ENCODE assay signal across 29 mouse cellular contexts in the genomic region with DNA sequence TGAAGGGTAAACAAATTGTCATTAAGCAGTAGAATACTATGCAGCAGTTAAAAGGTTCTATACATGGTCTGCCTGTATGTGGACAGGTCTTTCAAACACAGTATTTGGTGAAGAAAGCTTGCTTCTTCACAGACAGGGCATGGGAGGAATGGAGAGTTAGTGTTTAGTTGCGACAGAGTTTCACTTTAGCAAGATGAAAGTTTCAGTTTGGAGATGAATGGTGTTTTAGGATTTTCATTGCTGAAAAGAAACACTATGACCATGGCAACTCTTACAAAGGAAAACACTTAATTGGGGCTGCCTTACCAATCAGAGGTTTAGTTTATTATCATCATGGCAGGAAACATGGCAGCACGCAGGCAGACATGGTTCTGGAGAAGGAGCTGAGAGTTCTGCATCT.
"Had no signal": no experiment of that assay in that cellular context is flagged by ENCODE, and none has a peak within 500 bp of the region (broad histone marks: within the 10 kb centered on the region; RNA-seq: fewer than 3 reads in every experiment).

No protein-coding gene starts in this region.

- H3K36me3 ChIP-seq: limb, embryonic 10.5 days; limb, embryonic 12.5 days; limb, embryonic 13.5 days; limb, embryonic 15.5 days; liver, embryonic 12.5 days; liver, embryonic 13.5 days; liver, embryonic 15.5 days; lung, embryonic 15.5 days; midbrain, embryonic 10.5 days; midbrain, embryonic 12.5 days; midbrain, embryonic 13.5 days; midbrain, embryonic 15.5 days had no signal

- DNase-seq: left cerebral cortex, postnatal 4 days; liver; liver, embryonic 13.5 days; liver, postnatal 0 days; lung, adult 18-20 months; lung, adult 2 months; lung, embryonic 14.5 days; lung, postnatal 10 days; lung, postnatal 14 days; lung, postnatal 36 days; lung, postnatal 4 days; midbrain, embryonic 14.5 days had no signal

- H3K4me2 ChIP-seq: limb, embryonic 12.5 days; limb, embryonic 13.5 days; limb, embryonic 15.5 days; liver, embryonic 11.5 days; liver, embryonic 12.5 days; liver, embryonic 13.5 days; liver, embryonic 15.5 days; lung, embryonic 14.5 days; lung, embryonic 15.5 days; midbrain, embryonic 11.5 days; midbrain, embryonic 12.5 days; midbrain, embryonic 13.5 days; midbrain, embryonic 15.5 days had no signal

- H3K9ac ChIP-seq: limb, embryonic 12.5 days; limb, embryonic 13.5 days; limb, embryonic 15.5 days; liver, embryonic 12.5 days; liver, embryonic 13.5 days; liver, embryonic 14.5 days; liver, embryonic 15.5 days; liver, postnatal 0 days; lung, embryonic 14.5 days; lung, embryonic 15.5 days; midbrain, embryonic 12.5 days; midbrain, embryonic 13.5 days; midbrain, embryonic 15.5 days had no signal

- H3K27me3 ChIP-seq: limb, embryonic 12.5 days; limb, embryonic 13.5 days; limb, embryonic 15.5 days; liver, embryonic 12.5 days; liver, embryonic 13.5 days; liver, embryonic 15.5 days; lung, embryonic 15.5 days; megakaryocyte, embryonic 14.5 days; midbrain, embryonic 12.5 days; midbrain, embryonic 13.5 days; midbrain, embryonic 15.5 days had no signal

- H3K4me1 ChIP-seq: limb, embryonic 10.5 days; limb, embryonic 12.5 days; limb, embryonic 13.5 days; limb, embryonic 15.5 days; liver, embryonic 12.5 days; liver, embryonic 13.5 days; liver, embryonic 15.5 days; lung, embryonic 15.5 days; midbrain, embryonic 10.5 days; midbrain, embryonic 12.5 days; midbrain, embryonic 13.5 days; midbrain, embryonic 15.5 days had no signal

- H3K4me3 ChIP-seq: limb, embryonic 10.5 days; limb, embryonic 12.5 days; limb, embryonic 13.5 days; limb, embryonic 15.5 days; liver, embryonic 12.5 days; liver, embryonic 13.5 days; liver, embryonic 15.5 days; lung, embryonic 15.5 days; megakaryocyte, embryonic 14.5 days; midbrain, embryonic 10.5 days; midbrain, embryonic 12.5 days; midbrain, embryonic 13.5 days; midbrain, embryonic 15.5 days; myocyte had no signal

- H3K27ac ChIP-seq: limb, embryonic 10.5 days; limb, embryonic 12.5 days; limb, embryonic 13.5 days; limb, embryonic 15.5 days; liver, embryonic 12.5 days; liver, embryonic 13.5 days; liver, embryonic 14.5 days; liver, embryonic 15.5 days; lung, embryonic 15.5 days; macrophage; midbrain, embryonic 10.5 days; midbrain, embryonic 12.5 days; midbrain, embryonic 13.5 days; midbrain, embryonic 15.5 days had no signal

- H3K9me3 ChIP-seq: limb, embryonic 10.5 days; limb, embryonic 12.5 days; limb, embryonic 13.5 days; limb, embryonic 15.5 days; liver, embryonic 12.5 days; liver, embryonic 13.5 days; liver, embryonic 15.5 days; lung, embryonic 15.5 days; midbrain, embryonic 10.5 days; midbrain, embryonic 12.5 days; midbrain, embryonic 13.5 days; midbrain, embryonic 15.5 days had no signal
